Mouse (Mus musculus) liver, adult 2 months (tissue): ENCODE data around the gene Hdac1. TPM values are rescaled to one million over a fixed set of nuclear protein-coding genes. Genes with fewer than 3 reads are reported as not detected.

Experiments
- DNase-seq: peaks from one replicate; pipeline ENCODE4 v3.0.0-alpha.2; 2011; ENCODE audit warnings: low read depth, low spot score; ENCODE audit errors: extremely low read depth
- H3K27ac ChIP-seq: fragments of 200-500 bp; replicated peaks from 2 replicates; pipeline ENCODE4 v1.5.1; 2012; ENCODE audit warnings: low read depth, mild to moderate bottlenecking, control low read depth, inconsistent platforms, low read length; ENCODE audit not compliant: insufficient read depth
- H3K27me3 ChIP-seq: fragments of 200-500 bp; 2 replicates; pipeline ENCODE4 v1.6.1; 2012; ENCODE audit warnings: mild to moderate bottlenecking, moderate library complexity, low read length, inconsistent platforms; ENCODE audit not compliant: control insufficient read depth, insufficient read depth
- H3K36me3 ChIP-seq: fragments of 200-500 bp; 2 replicates; pipeline ENCODE4 v1.6.1; 2012; ENCODE audit warnings: low read length, inconsistent platforms; ENCODE audit not compliant: control insufficient read depth, insufficient read depth
- H3K4me1 ChIP-seq: fragments of 200-500 bp; 2 replicates; pipeline ENCODE4 v1.6.1; 2011; ENCODE audit warnings: low read length; ENCODE audit not compliant: control insufficient read depth, insufficient read depth
- H3K4me3 ChIP-seq: fragments of 200-500 bp; 2 replicates; pipeline ENCODE4 v1.5.1; 2011; ENCODE audit warnings: low read depth, mild to moderate bottlenecking, control low read depth, low read length, moderate library complexity; ENCODE audit not compliant: insufficient read depth
- H3K79me2 ChIP-seq: fragments of 200-500 bp; 2 replicates; pipeline ENCODE4 v1.6.1; 2012; ENCODE audit warnings: inconsistent platforms, mild to moderate bottlenecking, low read length, moderate library complexity; ENCODE audit not compliant: control insufficient read depth, insufficient read depth
- H3K9ac ChIP-seq: fragments of 200-500 bp; 2 replicates; pipeline ENCODE4 v1.6.1; 2012; ENCODE audit warnings: low read depth, mild to moderate bottlenecking, control low read depth, inconsistent platforms, low read length
- CTCF ChIP-seq: fragments of 200-500 bp; IDR thresholded peaks from 2 replicates; pipeline ENCODE4 v1.5.1; 2011; ENCODE audit warnings: low read depth, low read length, control low read depth
- POLR2A ChIP-seq: fragments of 200-500 bp; IDR thresholded peaks from 2 replicates; pipeline ENCODE4 v1.6.1; 2011; ENCODE audit warnings: low read length, control low read depth; ENCODE audit not compliant: insufficient read depth; ENCODE audit errors: extremely low read depth
- WGBS: fragments of 180-500 bp; shearing (Covaris S2); methylation state at CpG from one replicate; pipeline ENCODE4 v1.1.7; 2018; 5-methylcytosine and 5-hydroxymethylcytosine counted together
- polyA plus RNA-seq: library from polyadenylated mRNA; depleted of rRNA; stranded (reverse); fragments of >200 nt; gene quantifications from 2 replicates; pipeline ENCODE4 v1.2.3, GENCODE M21; 2012
- total RNA-seq: library from RNA; depleted of rRNA; stranded (reverse); fragments of >200 nt; gene quantifications from 2 replicates; pipeline ENCODE4 v1.2.3, GENCODE M21; 2014

The Hdac1 gene
- total and polyA plus RNA-seq, 2 experiments: 18.1 to 20.5 TPM

DNA sequence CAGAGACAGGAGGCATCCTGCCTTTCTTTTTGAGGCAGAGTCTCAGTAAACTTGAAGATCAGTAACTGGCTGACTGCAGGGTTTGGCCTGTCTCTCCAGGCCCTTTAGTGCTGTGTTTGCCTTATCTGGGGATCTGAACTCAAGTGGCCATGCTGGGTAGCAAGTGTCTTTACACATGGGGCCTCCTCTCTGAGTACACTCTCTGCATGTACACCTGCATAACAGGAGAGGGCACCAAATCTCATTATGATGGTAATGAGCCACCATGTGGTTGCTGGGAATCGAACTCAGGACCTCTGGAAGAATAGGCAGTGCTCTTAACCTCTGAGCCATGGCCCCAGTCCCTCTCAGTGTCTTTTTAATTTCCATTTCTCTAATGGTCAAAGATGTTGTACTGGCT is 39.7 kb upstream of the Hdac1 start:
- no peak for TF ChIP-seq CTCF
- no peak for TF ChIP-seq POLR2A
- Histone ChIP-seq H3K27ac (no peak overlapping the region), H3K27me3 (no peaks in the 10 kb centered on the region), H3K36me3 (no peaks in the 10 kb centered on the region), H3K4me3 (no peak overlapping the region), H3K79me2 (no peaks in the 10 kb centered on the region), H3K4me1 (no peaks in the 10 kb centered on the region), H3K9ac (no peak overlapping the region)
- no peak for DNase-seq
- 86% methylated on average over 1 of the region's 1 CpGs for WGBS

DNA sequence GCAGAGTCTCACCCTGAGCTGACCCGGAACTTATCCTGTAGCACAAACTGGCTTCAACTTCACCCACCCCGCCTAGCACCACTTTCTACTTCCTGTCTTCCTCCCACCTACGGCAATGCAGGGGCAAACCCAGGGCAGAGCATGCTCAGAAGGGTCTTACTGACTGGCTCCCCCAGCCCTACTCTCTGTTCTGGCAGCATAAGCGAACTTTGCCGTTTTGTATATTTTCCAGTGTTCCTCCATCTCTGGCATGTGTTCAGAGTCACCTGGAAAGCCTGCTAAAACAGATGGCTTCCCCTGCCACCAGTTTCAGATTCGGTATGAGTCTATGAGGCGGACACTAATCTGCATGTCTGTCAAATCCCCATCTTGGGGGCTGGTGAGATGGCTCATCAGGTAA is 37.8 kb upstream of the Hdac1 start:
- DNase-seq: no peak
- Histone ChIP-seq H3K79me2 (no peaks in the 10 kb centered on the region), H3K27me3 (no peaks in the 10 kb centered on the region), H3K27ac (peak overlapping the region; percentile 31; the same call in 1 of the 2 replicates), H3K4me1 (no peaks in the 10 kb centered on the region), H3K4me3 (no peak overlapping the region), H3K36me3 (no peaks in the 10 kb centered on the region), H3K9ac (no peak overlapping the region)
- TF ChIP-seq POLR2A (no peak), CTCF (no peak)
- 64% methylated on average over 7 of the region's 7 CpGs for WGBS

DNA sequence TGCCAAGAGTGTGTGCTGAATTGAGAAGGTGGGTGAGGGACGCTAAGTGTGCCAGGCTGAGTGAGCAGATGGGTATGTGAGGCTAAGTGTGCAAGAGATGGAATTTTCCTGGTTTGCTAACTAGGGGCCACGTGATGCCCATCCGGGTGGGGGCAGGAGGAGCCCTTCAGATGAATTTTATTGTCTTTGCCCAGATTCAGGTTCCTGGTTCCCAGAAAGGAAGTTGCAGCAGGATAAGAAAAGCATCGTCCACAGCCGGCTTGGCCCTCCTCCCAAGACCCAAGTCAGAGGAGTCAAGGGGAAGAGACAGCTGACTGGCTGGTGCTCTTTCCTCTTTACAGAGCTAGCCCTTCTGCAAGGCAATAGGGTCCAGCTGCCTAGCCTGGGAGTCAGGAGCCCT is 36.0 kb upstream of the Hdac1 start, which contains the start of gene Fam167b:
Gene Fam167b (minus strand): TSS at position 84 of the 400 bp plus-strand sequence.
- H3K36me3 ChIP-seq: no peaks in the 10 kb centered on the region
- H3K4me3 ChIP-seq: peak within 1 kb of the TSS; percentile 63
- peak within 1 kb of the TSS; percentile 56 for H3K27ac ChIP-seq
- H3K79me2 ChIP-seq: no peaks in the 10 kb centered on the region
- TF ChIP-seq CTCF (no peak), POLR2A (no peak)
- H3K27me3 ChIP-seq: no peaks in the 10 kb centered on the region
- 76% methylated on average over 5 of the region's 5 CpGs for WGBS
- peak; percentile 29 for DNase-seq
- peak within 1 kb of the TSS; percentile 62 for H3K9ac ChIP-seq
- no peaks in the 10 kb centered on the region for H3K4me1 ChIP-seq

DNA sequence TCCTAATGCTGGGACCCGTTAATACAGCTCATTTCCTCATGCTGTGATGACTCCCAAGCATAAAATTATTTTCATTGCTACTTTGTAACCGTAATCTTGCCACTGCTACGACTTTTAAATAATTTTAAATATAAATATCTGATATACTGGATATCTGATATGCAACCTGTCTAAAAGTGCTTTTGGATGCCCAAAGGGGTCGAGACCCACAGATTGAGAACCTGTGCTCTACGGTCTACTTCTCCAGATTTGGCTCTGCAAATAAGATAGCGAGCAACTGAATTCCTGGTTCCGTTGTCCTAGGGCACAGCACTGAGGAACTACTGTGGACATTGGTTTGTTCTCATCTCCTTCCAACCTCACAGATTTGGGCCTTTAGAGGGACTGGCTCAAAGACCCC is 35.2 kb upstream of the Hdac1 start:
- Histone ChIP-seq H3K27me3 (no peaks in the 10 kb centered on the region), H3K9ac (peak overlapping the region; percentile 62), H3K79me2 (no peaks in the 10 kb centered on the region), H3K36me3 (no peaks in the 10 kb centered on the region), H3K4me1 (0 out of 2 replicates have a peak, but pooled peaks cover 3% of the 10 kb centered on the region), H3K4me3 (peak overlapping the region; percentile 63), H3K27ac (peak overlapping the region; percentile 56)
- 70% methylated on average over 7 of the region's 7 CpGs for whole genome bisulfite sequencing
- TF ChIP-seq POLR2A (no peak), CTCF (no peak)
- no peak for DNase-seq

DNA sequence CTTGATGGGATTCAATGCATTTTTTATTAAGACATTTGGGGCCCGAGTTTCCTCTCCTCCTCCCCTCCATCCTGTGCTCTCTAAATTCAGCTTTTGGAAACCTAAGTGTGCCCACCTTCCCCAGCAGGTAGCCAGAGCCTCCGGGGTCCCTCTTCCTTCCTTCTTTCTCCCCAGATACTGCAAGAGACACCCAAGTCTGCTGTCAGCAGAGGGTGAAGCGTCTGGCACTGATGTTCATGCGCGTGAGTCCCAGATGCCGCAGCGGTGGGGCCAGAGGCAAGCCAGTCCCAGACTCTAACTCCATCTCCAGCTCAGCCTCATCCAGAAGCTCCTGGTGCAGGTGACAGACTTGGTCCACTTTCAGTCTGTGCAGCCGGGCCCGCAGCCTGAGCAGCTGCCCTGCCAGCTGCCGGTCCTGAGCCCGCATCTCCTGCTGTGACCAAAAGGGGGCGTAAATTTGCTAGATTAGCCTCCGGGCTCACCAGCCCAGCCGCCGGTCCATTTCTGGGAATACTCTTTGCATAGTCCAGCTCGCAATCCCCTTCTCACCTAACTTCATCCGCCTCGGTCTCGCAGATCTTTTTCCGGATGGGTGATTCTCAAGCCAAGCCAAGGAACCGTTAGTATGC is 34.5 kb upstream of the Hdac1 start:
- H3K9ac ChIP-seq: peak overlapping the region; percentile 62

More for the DNA sequence above, 34.5 kb upstream of the Hdac1 start:
- Histone ChIP-seq H3K27me3 (no peaks in the 10 kb centered on the region), H3K79me2 (no peaks in the 10 kb centered on the region), H3K4me3 (peak overlapping the region; percentile 63), H3K27ac (0 out of 2 replicates have a peak overlapping the region, but pooled peaks have one; percentile 21), H3K4me1 (0 out of 2 replicates have a peak, but pooled peaks cover 3% of the 10 kb centered on the region), H3K36me3 (no peaks in the 10 kb centered on the region)
- DNase-seq: peak; percentile 29
- TF ChIP-seq CTCF (peak; percentile 85), POLR2A (no peak)
- WGBS: 33% methylated on average over 21 of the region's 21 CpGs
